9 mouse cellular contexts compared by ENCODE assay signal in genomic region chr6:146388010-146388409, GRCm38 (mm10).
"Had no signal": no experiment of that assay in that cellular context is flagged by ENCODE, and none has a peak within 500 bp of the region (broad histone marks: within the 10 kb centered on the region; RNA-seq: fewer than 3 reads in every experiment).

No protein-coding gene starts in this region.

- H3K9me3 ChIP-seq: kidney, embryonic 15.5 days had no signal

- H3K9ac ChIP-seq: kidney, embryonic 15.5 days; limb, embryonic 13.5 days; liver, embryonic 14.5 days had no signal

- H3K4me3 ChIP-seq: kidney, embryonic 15.5 days; limb, embryonic 13.5 days had no signal

- H3K27me3 ChIP-seq: kidney, embryonic 15.5 days; limb, embryonic 13.5 days had no signal

- H3K4me2 ChIP-seq: kidney, embryonic 15.5 days; limb, embryonic 13.5 days had no signal

- DNase-seq: kidney, adult 2 months; kidney, postnatal 14 days; left cerebral cortex, postnatal 4 days; lung, adult 18-20 months; thymus, postnatal 4 days had no signal

- H3K36me3 ChIP-seq: kidney, embryonic 15.5 days had no signal

- H3K27ac ChIP-seq: kidney, embryonic 15.5 days; limb, embryonic 13.5 days; liver, embryonic 14.5 days; stomach, postnatal 0 days had no signal
